Mouse (Mus musculus) gastrocnemius, postnatal 25 days (tissue): ENCODE results near the gene Eps8l2. TPM values are rescaled to one million over a fixed set of nuclear protein-coding genes. Genes with fewer than 3 reads are reported as not detected.

ENCODE experiments used
- DNase-seq: peaks from one replicate; pipeline ENCODE4 v3.0.0; 2022
- long read RNA-seq, 2 experiments: library from polyadenylated mRNA; stranded (forward); transcript quantifications; one replicate each; pipeline ENCODE4 v2.0.0; 2021
- total RNA-seq, 2 experiments: library from RNA; stranded (reverse); gene quantifications; 1 replicate in 1 of 2; 2 replicates in 1 of 2; pipeline ENCODE4 v1.2.3; 2021

Gene Eps8l2
- total RNA-seq: 1 to 10 TPM; 1.5 to 2.1 TPM
- long read RNA-seq, experiment 1, partial matches to known transcripts: 0 of 1 reads
- long read RNA-seq, experiment 1, other reads (novel, unspliced or antisense): 1 of 1 reads
- long read RNA-seq, experiment 2, partial matches to known transcripts: 0 of 3 reads
- long read RNA-seq, experiment 2, other reads (novel, unspliced or antisense): 1 of 3 reads

DNA sequence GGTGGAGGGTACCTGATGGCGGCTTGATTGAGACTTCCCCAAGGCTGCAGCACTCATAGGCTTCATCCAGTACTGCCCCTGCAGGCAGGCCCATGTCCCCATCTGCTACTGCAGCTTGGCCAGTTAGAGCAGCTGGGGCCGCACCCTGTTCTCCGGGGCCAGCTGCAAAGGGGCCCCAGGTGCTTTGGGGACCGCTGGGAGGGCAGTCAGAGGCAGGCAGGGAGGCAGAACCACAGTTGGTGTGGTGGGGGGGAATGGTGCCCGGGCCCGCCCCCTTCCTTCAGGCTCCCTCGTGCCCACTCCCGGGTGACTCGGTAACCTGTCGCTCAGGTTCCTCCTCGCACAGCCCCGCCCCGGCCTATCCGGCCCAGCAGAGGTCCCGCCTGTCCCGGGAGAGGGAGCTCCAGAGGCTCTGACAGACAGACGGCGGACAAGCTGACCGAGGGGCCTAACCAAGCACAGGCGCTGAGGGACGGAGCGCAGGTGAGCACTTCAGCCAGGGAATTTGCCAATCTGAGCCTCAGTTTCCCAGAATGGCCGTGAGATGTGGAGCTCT lies at the start of gene Eps8l2:
Eps8l2 (plus strand) TSS at position 305 of the 556 bp plus-strand sequence.
- no peak for DNase-seq

GRCm38 (mm10) chr7:141291921-141292582 lies 46.6 kb upstream of the Eps8l2 start, which contains the start of gene Drd4:
TSS of gene Drd4 (plus strand) at chr7:141292006.
- no peak for DNase-seq

- no peak for DNase-seq
Measured at GRCm38 (mm10) chr7:141292583-141293388, 45.9 kb upstream of the Eps8l2 start.

GRCm38 (mm10) chr7:141293852-141294471 lies 44.7 kb upstream of the Eps8l2 start:
- peak; percentile 30 for DNase-seq

DNA sequence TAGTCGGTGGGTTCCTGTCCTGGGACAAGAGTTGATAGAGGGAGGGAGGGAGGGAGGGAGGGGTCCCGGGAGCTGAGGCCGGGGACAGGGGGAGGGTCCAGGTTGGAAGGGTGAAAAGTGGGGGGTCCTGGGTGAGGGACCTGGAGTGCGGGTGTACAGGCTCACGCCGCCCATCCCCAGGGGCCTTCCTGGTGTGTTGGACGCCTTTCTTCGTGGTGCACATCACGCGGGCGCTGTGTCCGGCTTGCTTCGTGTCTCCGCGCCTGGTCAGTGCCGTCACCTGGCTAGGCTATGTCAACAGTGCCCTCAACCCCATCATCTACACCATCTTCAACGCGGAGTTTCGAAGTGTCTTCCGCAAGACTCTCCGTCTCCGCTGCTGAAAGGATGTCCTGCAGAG lies 44.2 kb upstream of the Eps8l2 start:
- DNase-seq: no peak

DNA sequence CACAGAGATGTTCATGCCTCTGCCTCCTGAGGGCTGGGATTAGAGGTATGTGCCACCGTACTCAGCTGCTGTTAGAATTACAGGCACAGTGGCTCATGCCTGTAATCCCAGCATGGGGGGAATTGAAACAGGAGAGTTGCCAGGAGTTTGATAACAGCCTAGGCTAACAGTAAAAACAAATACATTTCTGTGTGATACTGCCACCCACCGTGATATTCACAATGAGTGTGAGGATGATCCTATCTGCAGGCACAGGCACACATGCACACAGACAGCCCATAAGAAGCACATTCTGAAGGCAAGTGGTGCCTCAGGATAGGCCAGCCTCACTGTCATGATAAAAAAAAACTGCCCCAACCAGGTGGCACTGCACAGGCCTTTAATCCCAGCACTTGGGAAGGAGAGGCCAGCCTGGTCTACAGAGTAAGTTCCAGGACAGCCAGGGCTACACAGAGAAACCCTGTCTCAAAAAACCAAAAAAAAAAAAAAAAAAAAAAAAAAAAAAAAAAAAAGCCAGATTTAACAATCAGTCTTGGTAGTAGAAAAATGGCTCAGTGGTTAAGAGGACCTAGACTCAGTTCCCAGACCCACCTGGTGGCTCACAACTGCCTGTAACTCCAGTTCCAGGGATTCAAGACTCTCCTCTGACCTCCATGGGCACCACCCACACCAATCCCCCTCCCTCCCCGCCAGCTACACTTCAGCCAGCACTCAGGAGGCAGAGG lies 40.6 kb upstream of the Eps8l2 start:
- no peak for DNase-seq

- no peak for DNase-seq
Measured at GRCm38 (mm10) chr7:141299175-141299574, 39.5 kb upstream of the Eps8l2 start.

GRCm38 (mm10) chr7:141301386-141301785 lies 37.3 kb upstream of the Eps8l2 start:
- no peak for DNase-seq

GRCm38 (mm10) chr7:141302702-141303268 lies 35.9 kb upstream of the Eps8l2 start:
- no peak for DNase-seq

DNA sequence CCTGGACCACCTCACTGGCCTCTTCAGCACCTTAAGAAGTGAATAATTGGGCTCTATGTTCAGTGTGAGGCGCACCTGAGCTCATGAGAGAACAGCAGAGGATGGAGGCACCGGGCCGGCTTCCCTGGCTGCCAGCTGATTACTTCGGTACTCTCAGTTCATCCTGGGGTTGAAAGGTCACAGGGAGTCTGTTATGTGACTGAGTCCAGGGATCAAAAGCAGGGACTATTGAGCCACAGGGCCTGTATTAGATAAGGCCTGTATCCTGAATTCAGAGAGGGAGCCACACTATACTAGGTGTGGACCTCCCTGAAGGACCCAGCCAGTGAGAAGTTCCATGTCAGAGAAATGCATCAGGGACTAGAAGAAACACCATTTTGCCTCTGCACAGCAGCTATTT lies 34.1 kb upstream of the Eps8l2 start:
- DNase-seq: no peak

GRCm38 (mm10) chr7:141314416-141314815 lies 24.3 kb upstream of the Eps8l2 start:
- DNase-seq: no peak

GRCm38 (mm10) chr7:141315076-141315475 lies 23.6 kb upstream of the Eps8l2 start:
- no peak for DNase-seq

DNA sequence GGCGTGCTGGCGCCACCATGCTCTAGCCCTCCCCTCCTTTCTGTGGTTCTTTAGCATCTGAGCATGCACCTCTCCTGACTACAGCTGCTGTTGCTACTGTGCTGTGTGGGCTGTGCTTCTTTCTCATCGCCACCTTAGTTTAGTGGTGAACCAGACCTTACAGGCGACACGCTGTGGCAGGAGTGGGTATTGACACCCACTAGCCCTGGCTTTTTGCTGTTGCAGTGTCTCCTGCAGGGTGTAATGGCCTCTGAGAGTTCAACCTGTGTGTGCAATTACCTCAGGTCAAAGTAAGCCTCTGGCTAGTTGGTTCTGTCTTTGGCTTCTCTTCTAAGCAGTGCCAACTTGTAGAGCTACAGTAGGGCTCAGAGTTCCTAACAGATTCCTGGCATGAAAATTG lies 22.7 kb upstream of the Eps8l2 start:
- no peak for DNase-seq

DNA sequence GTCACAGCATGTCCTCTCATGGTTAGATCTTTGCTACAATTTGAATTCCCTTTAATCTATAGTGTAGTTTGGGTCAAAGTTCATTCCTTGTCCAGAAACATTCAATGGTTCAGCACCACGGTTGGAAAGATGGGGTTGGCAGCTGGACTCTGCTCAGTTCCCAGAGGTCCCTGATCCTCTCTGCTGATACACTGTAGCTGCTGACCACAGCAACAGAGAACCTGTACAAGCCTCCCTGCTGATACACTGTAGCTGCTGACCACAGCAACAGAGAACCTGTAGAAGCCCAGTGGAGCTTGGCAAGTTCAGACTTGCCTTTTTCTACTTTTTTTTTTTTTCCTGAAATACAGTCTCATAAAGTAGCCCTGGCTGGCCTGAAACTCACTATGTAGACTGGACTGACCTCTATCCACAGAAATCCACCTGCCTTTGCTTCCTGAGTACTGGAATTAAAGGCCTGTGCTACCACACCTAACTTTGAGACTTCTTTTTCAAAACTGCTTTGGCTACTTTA lies 21.0 kb upstream of the Eps8l2 start:
- no peak for DNase-seq

DNA sequence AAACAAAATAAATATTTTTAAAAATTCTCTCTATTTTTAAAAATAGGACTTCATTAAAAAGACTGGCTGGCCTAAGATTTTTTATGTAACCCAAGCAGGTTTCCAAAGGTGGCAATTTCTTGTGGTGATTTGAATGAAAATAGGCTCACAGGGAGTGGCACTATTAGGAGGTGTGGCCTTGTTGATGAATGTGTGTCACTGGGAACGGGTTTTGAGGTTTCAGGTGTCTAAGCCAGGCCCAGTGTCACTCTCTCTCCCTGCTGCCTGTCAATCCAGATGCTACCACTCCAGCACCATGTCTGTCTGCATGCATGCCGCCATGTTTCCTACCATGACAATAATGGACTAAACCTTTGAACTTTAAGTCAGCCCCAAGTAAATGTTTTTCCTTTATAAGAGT lies 19.2 kb upstream of the Eps8l2 start:
- no peak for DNase-seq

GRCm38 (mm10) chr7:141324686-141325085 lies 14.0 kb upstream of the Eps8l2 start:
- no peak for DNase-seq

DNA sequence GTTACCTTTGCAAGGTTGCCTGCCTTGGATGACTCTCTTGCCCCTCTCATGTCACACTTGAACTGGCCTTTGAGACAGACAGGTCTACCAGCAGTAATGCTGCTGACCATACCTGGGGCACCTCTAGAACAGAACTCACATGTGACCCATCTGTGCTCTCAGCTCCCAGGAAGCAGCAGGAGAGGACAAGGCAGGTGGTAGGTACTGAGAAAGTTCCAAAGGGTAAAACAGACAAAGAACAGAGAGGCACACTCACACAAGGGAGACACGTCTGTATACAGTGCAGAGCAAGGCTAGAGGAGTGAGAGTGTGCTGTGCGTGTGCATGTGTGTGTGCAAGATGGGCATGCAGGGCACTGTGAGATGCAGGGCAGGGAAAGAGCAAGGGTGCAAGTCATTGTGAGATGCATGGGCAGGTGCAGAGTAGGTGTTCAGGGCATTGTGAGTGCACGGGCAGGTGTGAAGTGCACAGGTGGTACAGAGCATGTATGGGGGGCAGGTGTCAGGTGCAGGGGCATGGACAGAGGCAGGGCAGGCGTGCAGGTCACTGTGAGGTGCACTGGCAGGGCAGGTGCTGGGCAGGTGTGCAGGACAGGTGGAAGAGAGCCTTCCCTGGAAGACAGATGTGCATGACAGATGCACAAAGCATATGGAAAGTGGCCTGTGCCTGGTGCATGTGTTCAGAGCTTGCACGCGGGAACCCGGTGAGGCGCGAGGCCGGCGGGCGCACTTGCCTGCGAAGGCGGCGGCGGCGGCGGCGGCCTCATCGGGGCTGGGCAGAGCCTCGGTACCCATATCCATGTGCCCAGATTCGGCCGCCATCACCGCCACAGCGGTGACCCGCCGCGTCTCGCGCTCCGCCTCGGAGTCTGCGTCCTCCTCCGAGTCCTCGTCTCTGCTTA lies 11.9 kb upstream of the Eps8l2 start:
- DNase-seq: no peak

- DNase-seq: peak; percentile 99
Measured at GRCm38 (mm10) chr7:141327469-141328372, 11.0 kb upstream of the Eps8l2 start, which contains the start of the genes Deaf1 and Tmem80. TSS of gene Deaf1 (minus strand) at chr7:141327690. TSS of gene Tmem80 (plus strand) at chr7:141327739.
